Mouse (Mus musculus): ENCODE measurements around the gene Pdia5.

DNA sequence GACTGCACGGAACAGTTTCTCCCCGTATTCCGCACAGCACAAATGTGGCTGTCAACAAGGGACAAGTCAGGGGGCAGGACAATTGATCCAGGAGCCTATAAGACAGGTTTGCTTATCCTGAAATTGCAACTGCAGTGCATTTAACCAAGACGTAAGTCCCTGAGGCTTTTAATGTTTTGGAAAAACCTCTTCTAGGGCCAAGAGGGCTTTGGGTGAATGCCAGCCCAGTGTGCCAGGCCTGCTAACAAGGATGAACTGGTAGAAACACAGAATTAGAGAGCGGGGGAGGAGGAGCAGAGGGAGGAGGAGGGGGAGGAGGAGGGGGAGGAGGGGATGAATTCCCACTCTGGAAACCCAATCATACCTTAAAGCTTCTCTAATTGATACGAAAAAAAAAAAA lies 11.4 kb downstream of the Pdia5 start:
- no peak for TF ChIP-seq NANOG (IDR thresholded peaks at IDR 0.05; ENCODE audit: borderline replicate concordance, low read length)
- TF ChIP-seq CTCF (conservative IDR thresholded peaks at IDR 0.05; ENCODE audit: low read length) = no peak
- no peak for TF ChIP-seq POU5F1 (IDR thresholded peaks at IDR 0.05; ENCODE audit: borderline replicate concordance, low read length)

Measured in E14TG2a.4 (cell line).